Mouse (Mus musculus) G1E-ER4 (cell line): Measurements from ENCODE around the gene Tas2r120. TPM values are rescaled to one million over a fixed set of nuclear protein-coding genes. Genes with fewer than 3 reads are reported as not detected.

Experiments used
- GATA1 ChIP-seq: IDR thresholded peaks from one replicate; pipeline ENCODE4 v1.8.0; 2012; ENCODE audit warnings: low read length, inconsistent platforms
- polyA plus RNA-seq: library from polyadenylated mRNA; stranded (reverse); fragments of >175 nt; gene quantifications from 2 replicates; pipeline ENCODE4 v1.2.3, GENCODE M21; 2012

Gene Tas2r120
- not detected in 2 replicates for polyA plus RNA-seq

DNA sequence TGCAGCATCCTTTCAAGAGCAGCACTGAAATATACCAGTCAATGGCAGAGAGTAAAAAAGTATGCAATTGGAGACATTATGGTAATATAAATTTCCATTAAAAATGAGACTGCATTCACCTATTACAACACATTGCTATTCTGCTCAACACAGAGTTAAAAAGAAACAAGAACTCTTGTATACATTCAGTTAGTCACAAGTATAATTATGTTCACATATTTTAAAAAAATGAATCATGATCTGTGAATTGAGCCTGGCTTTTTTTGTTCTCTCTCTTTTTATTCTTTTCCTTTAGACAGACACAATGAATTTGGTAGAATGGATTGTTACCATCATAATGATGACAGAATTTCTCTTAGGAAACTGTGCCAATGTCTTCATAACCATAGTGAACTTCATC, at the start of gene Tas2r120:
Gene Tas2r120, plus strand, starts transcription at position 301 of the 400 bp plus-strand sequence.
- no peak for TF ChIP-seq GATA1

DNA sequence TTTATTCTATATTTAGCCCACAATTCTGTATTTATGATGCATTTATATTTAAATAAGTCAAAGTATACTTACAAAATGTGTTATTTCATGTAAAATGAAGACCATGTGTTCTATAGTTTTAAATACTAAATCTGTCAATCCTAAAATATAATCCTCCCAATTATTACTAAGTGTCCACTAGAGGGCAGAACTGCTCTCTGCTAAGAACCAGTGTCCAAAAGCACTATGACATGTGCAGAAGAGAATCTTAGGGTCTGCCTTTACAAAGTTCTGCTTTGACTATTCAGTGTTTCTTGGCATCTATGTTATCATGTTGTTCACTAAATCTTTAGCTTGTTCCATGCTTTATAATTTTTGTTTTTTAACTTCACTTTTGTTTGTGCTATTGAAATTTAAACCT, 7.4 kb upstream of the Tas2r120 start:
- no peak for TF ChIP-seq GATA1

DNA sequence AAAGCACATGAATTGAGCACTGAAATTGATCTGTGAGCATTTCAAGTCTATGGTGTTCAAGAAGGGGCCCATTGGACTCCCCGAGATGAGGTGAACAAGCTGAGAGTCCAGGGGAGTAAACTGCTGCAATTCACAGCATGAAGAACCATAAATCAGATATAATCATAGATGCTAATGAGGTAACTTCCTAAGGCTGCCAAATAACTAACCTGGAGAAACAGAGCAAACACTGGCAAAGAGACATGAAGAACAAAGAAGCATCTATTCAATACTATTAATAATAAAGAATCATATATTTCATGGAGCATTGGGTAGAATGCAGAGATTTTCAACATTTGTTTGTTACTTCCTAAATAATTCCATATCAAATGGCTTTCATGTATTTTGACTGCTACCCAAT, 5.3 kb upstream of the Tas2r120 start, which contains the start of gene A630073D07Rik:
Gene A630073D07Rik, minus strand, starts transcription at position 101 of the 400 bp plus-strand sequence.
- no peak for TF ChIP-seq GATA1

DNA sequence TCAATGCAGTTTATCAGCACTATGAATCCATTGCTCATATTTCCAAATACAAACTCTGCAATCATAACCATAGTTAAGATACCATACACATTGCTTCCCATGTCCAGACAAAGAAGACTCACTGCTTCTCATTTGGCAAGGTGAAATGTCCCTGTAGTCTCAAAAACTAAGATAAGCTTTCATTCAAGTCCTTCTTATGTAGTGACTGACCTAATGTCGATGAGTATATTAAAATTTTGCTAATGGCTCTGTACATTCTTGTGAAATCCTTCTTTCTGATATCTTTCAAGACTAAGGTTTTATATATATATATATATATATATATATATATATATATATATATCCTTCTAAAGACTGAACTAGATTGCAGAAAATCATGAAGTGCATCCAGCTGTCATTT, 44.2 kb downstream of the Tas2r120 start, which contains the start of gene Tas2r121:
Gene Tas2r121, minus strand, starts transcription at position 101 of the 400 bp plus-strand sequence.
- TF ChIP-seq GATA1: no peak

Other genes with a start within 250 kb of the Tas2r120 start
- gene Prh1, start 87.1 kb upstream of the Tas2r120 start, polyA plus RNA-seq: not detected in 2 replicates
- not detected in 2 replicates for gene Prp2, start 61.0 kb upstream of the Tas2r120 start, polyA plus RNA-seq
- gene A630073D07Rik, start 5.4 kb upstream of the Tas2r120 start, polyA plus RNA-seq: not detected in 2 replicates
- gene Tas2r121, start 44.1 kb downstream of the Tas2r120 start, polyA plus RNA-seq: not detected in 2 replicates
- not detected in 2 replicates for gene Tas2r122, start 55.0 kb downstream of the Tas2r120 start, polyA plus RNA-seq
- gene Tas2r115, start 81.1 kb downstream of the Tas2r120 start, polyA plus RNA-seq: not detected in 2 replicates
- gene Tas2r124, start 97.8 kb downstream of the Tas2r120 start, polyA plus RNA-seq: not detected in 2 replicates
- gene Tas2r102, start 105.2 kb downstream of the Tas2r120 start, polyA plus RNA-seq: not detected in 2 replicates
- not detected in 2 replicates for gene Tas2r136, start 121.2 kb downstream of the Tas2r120 start, polyA plus RNA-seq
- not detected in 2 replicates for gene Tas2r117, start 145.9 kb downstream of the Tas2r120 start, polyA plus RNA-seq
- not detected in 2 replicates for gene Tas2r123, start 190.2 kb downstream of the Tas2r120 start, polyA plus RNA-seq
- not detected in 2 replicates for gene Tas2r116, start 198.5 kb downstream of the Tas2r120 start, polyA plus RNA-seq
- not detected in 2 replicates for gene Tas2r110, start 211.1 kb downstream of the Tas2r120 start, polyA plus RNA-seq
- gene Tas2r113, start 236.1 kb downstream of the Tas2r120 start, polyA plus RNA-seq: not detected in 2 replicates